Mouse (Mus musculus) granulocyte monocyte progenitor cell, adult 5-6 weeks (primary cell): ENCODE measurements at regions not wholly inside any gene's neighbourhood (a gene's known extent, or its start where the extent isn't known, plus 50 kb on each side); places are given as distances from the start of the nearest gene placed in this dataset.

Experiments used
- ATAC-seq: replicated peaks from 2 replicates; pipeline ENCODE4 v1.8.0; 2016; ENCODE audit warnings: mild to moderate bottlenecking, moderate TSS enrichment, inconsistent platforms; ENCODE audit not compliant: poor library complexity, severe bottlenecking

DNA sequence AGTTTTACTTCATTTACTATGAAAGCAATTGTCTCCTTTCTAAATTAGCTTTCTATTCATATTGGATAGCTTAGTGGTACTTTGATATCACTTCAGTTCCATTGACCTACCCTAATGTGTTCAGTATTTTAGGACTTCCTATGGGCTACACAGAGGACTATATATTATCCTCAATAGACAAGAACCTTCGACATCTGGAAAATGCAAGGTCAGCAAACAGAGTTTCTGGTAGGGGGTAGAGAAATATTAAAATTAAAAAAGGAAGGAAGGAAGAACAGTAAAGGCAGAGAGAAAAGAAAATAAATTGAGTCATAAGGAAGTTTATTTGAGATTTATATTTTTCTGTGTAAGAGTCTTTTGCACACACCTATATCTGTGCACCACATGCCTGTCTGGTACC lies 107.4 kb upstream of the Insig1 start:
- ATAC-seq: no peak

- peak; percentile 90 for ATAC-seq
Measured at GRCm38 (mm10) chr5:27995186-27995585, 76.0 kb upstream of the Insig1 start.

DNA sequence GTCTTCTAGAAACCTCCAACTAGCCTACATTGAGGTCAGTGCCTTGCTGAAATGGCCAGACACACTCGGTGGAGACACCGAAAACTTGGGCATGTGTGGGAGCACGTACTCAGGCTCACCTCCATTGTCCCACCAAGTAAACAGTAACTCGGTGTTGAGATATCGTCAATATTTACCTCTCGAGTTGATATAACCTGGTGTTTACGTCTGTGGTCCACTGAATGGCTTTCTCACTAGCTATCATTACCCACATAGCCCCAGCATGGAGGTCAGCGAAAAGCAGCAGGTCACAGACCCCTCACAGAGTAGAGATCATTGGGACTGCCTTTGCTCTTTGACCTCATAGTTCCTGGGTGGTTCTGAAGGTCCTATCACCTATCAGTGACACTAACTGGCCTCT lies 73.4 kb upstream of the Insig1 start:
- no peak for ATAC-seq

GRCm38 (mm10) chr5:28002922-28003321 lies 68.2 kb upstream of the Insig1 start:
- ATAC-seq: no peak

DNA sequence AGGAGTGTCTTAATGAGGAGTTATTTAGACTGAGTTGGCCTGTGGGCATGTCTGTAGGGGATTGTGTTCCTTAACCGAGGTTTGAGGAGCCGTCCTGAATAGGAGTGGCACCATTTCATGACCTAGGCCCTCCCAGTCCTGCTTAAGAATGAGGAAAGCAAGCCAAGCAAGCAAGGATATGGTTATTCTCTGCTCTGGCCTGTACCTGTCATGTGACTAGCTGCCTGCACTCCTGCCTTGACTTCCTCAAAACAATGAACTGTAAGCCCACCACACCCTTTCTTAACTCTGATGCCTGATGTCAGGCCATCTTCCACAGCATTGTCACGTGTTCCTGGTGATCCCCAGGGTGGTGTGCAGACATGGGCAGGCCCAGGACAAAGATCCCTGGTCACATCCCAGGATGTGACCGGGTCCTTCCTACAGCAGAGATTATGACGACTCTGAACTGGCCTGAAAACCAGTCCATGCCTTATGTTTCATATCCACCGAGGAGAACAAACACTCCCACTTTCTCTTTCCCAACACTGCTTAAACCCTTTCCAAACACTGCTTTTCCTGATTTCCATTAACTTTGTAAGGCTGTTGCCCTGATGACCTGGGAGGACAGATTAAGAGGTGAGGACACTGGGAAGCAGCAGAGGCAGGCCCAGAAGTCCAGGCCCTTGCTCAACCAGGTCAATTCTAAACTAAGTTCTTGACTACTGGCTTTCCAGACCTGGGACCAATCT lies 67.2 kb upstream of the Insig1 start:
- peak; percentile 74 for ATAC-seq

DNA sequence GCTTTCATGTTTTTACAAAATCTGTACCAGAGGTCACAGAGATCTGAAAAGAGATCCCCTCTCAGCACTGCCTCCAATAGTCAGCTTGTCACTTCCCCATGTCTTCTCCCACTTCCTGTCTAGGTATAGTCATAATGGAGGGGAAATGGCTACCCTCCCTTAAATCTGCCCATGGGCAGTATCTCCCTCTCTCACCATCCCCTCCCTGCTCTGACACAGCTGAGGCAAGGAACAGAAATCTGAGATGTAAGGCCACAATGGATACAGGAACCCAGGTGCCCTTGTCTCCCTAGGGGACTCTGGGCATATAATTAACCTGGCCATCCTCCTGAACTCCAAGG lies 66.7 kb upstream of the Insig1 start:
- peak; percentile 79 for ATAC-seq

GRCm38 (mm10) chr5:28009386-28009785 lies 61.8 kb upstream of the Insig1 start:
- no peak for ATAC-seq

- no peak for ATAC-seq
Measured at GRCm38 (mm10) chr5:28009871-28010270, 61.3 kb upstream of the Insig1 start.

DNA sequence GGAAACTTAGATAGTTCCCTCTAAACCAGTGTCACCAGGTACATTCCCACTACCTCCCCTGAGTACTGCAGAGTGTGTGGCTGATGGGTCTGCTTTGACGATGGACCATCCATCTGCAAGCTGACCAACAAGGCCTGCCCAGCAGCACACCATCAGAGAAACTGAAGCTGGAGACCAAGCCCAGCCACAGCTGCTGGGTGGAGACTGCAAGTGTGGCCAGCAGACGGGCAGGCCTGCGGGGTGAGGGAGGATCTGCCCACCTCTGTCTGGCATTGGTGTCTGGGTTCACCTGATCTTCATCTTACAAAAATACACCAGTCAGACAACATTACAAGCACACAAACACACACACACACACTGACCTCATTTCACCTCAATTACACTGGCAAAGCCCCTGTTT lies 60.6 kb upstream of the Insig1 start:
- ATAC-seq: no peak

- no peak for ATAC-seq
Measured at GRCm38 (mm10) chr5:28012496-28012895, 58.7 kb upstream of the Insig1 start.

- ATAC-seq: peak; percentile 81
Measured at GRCm38 (mm10) chr5:28013619-28014273, 57.4 kb upstream of the Insig1 start.

GRCm38 (mm10) chr5:28019864-28020263 lies 51.3 kb upstream of the Insig1 start:
- ATAC-seq: no peak
